Mouse (Mus musculus): ENCODE results near the gene Mcu.

DNA sequence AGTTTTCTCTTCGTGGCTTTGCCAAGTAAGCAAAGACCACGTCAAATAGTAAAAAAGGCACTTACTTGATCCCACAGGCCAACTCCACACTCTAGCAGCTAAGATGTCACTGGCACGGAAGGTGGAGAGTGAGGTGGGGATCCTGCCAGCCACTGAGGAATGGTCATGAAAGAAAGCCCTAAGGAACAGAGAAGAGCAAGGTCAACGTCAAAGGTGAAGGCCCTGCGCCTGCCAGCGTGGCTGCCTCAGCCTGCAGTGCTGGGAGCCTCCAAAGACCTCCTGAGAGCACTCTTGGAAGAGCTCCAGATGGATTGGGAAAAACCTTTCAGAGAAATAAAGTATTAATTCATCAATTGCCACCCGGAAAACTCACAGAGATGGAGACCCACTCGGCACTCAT is 16.0 kb downstream of the Mcu start:
- TF ChIP-seq EP300 (IDR thresholded peaks at IDR 0.05; ENCODE audit: low read length) (no peak), HCFC1 (IDR thresholded peaks at IDR 0.05; ENCODE audit: low read depth, low read length) (no peak)
